Mouse (Mus musculus): ENCODE measurements around the gene Grrp1. TPM values are rescaled to one million over a fixed set of nuclear protein-coding genes. Genes with fewer than 3 reads are reported as not detected.

Gene Grrp1
- polyA plus RNA-seq, 1 experiment, result 1.9 TPM

DNA sequence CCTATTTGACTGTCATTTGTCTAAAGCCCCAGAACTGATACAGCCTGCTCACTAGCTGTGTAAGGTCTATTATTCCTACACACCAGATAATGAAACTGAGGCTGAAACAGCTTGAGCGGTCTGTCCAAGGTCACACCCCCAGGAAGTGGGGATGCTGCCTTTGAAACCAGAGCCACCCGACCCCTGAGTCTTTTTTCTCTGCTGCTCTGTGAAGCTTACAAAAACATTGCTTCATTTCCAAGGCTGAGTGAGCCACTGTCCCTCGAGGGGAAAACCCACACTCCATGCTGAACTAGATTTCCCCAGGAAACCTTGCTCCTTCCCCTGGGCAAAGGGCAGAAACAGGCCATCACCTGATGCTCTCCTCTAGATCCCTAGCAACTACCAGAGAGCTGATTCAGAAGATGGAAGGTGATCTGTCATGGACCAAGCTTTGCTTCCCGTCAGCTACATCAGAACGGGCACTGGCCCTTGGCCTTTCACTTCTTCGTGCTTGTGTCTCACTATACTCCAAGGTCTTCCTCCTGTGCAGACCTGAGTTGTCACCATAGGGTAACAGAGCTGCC, 47.3 kb downstream of the Grrp1 start:
- Histone ChIP-seq H3K4me1 (ENCODE audit: control insufficient read depth, insufficient read depth, low read length) (no peaks in the 10 kb centered on the region), H3K36me3 (ENCODE audit: control insufficient read depth, insufficient read depth, low read length) (no peaks in the 10 kb centered on the region)
- no peak for TF ChIP-seq POLR2A (IDR thresholded peaks at IDR 0.05; ENCODE audit: control insufficient read depth, low read depth, low read length)
- no peak for TF ChIP-seq CTCF (IDR thresholded peaks at IDR 0.05; ENCODE audit: control insufficient read depth, insufficient read depth, insufficient replicate concordance, low read depth, low read length)

GRCm38 (mm10) chr4:134203340-134203896, 50.5 kb downstream of the Grrp1 start:
- TF ChIP-seq CTCF (IDR thresholded peaks at IDR 0.05; ENCODE audit: control insufficient read depth, insufficient read depth, insufficient replicate concordance, low read depth, low read length) (no peak), POLR2A (IDR thresholded peaks at IDR 0.05; ENCODE audit: control insufficient read depth, low read depth, low read length) (no peak)
- no peaks in the 10 kb centered on the region for H3K36me3 ChIP-seq (ENCODE audit: control insufficient read depth, insufficient read depth, low read length)
- no peaks in the 10 kb centered on the region for H3K27me3 ChIP-seq (ENCODE audit: control insufficient read depth, insufficient read depth, low read length)
- H3K4me3 ChIP-seq (ENCODE audit: control insufficient read depth, low read depth, low read length), result no peak overlapping the region
- H3K27ac ChIP-seq (ENCODE audit: control insufficient read depth, insufficient read depth, low read depth, low read length), result no peak overlapping the region
- H3K4me1 ChIP-seq (ENCODE audit: control insufficient read depth, insufficient read depth, low read length), result no peaks in the 10 kb centered on the region

More for the DNA sequence above, 47.3 kb downstream of the Grrp1 start:
- Histone ChIP-seq H3K27ac (ENCODE audit: control insufficient read depth, insufficient read depth, low read depth, low read length) (no peak overlapping the region), H3K27me3 (ENCODE audit: control insufficient read depth, insufficient read depth, low read length) (no peaks in the 10 kb centered on the region), H3K4me3 (ENCODE audit: control insufficient read depth, low read depth, low read length) (no peak overlapping the region)

DNA sequence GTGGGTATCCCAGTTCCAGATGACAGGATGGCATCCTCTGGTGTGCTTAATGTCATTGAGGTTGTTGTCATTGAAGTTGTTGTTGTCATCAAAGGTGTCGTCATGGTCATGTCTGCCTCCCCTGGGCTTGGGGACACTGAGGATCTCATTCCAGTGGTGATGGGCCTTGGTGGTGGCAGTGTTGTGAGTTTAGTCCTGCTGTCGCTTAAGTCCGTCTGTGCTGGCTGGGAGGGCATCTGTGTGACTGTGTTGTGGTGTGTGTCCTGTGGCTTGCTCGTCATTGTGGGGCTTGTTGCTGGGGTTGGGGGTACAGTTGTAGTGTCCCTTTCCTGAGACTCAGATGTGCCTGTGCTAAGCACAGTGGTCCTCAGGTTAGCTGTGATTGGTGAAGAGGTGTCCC, 51.0 kb downstream of the Grrp1 start, which contains the start of gene Gm7534:
TSS of gene Gm7534 (minus strand) at position 101 of the 400 bp plus-strand sequence.
- Histone ChIP-seq H3K27me3 (ENCODE audit: control insufficient read depth, insufficient read depth, low read length) (no peaks in the 10 kb centered on the region), H3K36me3 (ENCODE audit: control insufficient read depth, insufficient read depth, low read length) (no peaks in the 10 kb centered on the region), H3K4me1 (ENCODE audit: control insufficient read depth, insufficient read depth, low read length) (no peaks in the 10 kb centered on the region), H3K4me3 (ENCODE audit: control insufficient read depth, low read depth, low read length) (no peak within 1 kb of the TSS), H3K27ac (ENCODE audit: control insufficient read depth, insufficient read depth, low read depth, low read length) (no peak within 1 kb of the TSS)
- TF ChIP-seq POLR2A (IDR thresholded peaks at IDR 0.05; ENCODE audit: control insufficient read depth, low read depth, low read length) (no peak), CTCF (IDR thresholded peaks at IDR 0.05; ENCODE audit: control insufficient read depth, insufficient read depth, insufficient replicate concordance, low read depth, low read length) (no peak)

Other genes with a start within 250 kb of the Grrp1 start
- gene Lin28a, start 235.3 kb downstream of the Grrp1 start, polyA plus RNA-seq (2012; rRNA removed), result 1.2 TPM in 2 replicates
- 0.11 TPM in 2 replicates for gene Zfp683, start 200.3 kb downstream of the Grrp1 start, polyA plus RNA-seq (2012; rRNA removed)
- gene Crybg2, start 193.3 kb downstream of the Grrp1 start, polyA plus RNA-seq (2012; rRNA removed), result 2.3 and 2.4 TPM in 2 replicates
- 2.0 and 660 TPM in 2 replicates for gene Cd52, start 159.0 kb downstream of the Grrp1 start, polyA plus RNA-seq (2012; rRNA removed)
- gene Ubxn11, start 151.5 kb downstream of the Grrp1 start, polyA plus RNA-seq (2012; rRNA removed), result 457 and 483 TPM in 2 replicates
- gene Sh3bgrl3, start 125.3 kb downstream of the Grrp1 start, polyA plus RNA-seq (2012; rRNA removed), result 85.6 and 157 TPM in 2 replicates
- 110 and 114 TPM in 2 replicates for gene Cep85, start 67.0 kb downstream of the Grrp1 start, polyA plus RNA-seq (2012; rRNA removed)
- gene Gm7534, start 51.1 kb downstream of the Grrp1 start, polyA plus RNA-seq (2012; rRNA removed), result not detected in 2 replicates
- 126 and 129 TPM in 2 replicates for gene Catsper4, start 26.7 kb downstream of the Grrp1 start, polyA plus RNA-seq (2012; rRNA removed)
- gene Cnksr1, start 15.7 kb downstream of the Grrp1 start, polyA plus RNA-seq (2012; rRNA removed), result 0.88 and 1.2 TPM in 2 replicates
- 0.11 and 0.26 TPM in 2 replicates for gene E130218I03Rik, start 10.4 kb downstream of the Grrp1 start, polyA plus RNA-seq (2012; rRNA removed)
- 7.5 and 9.7 TPM in 2 replicates for gene Zfp593, start 8.5 kb downstream of the Grrp1 start, polyA plus RNA-seq (2012; rRNA removed)
- gene Gm30191, start 7.2 kb downstream of the Grrp1 start, polyA plus RNA-seq (2012; rRNA removed), result 0.25 TPM in 1 of 2 replicates, not detected in the other
- 6.2 and 6.4 TPM in 2 replicates for gene Pdik1l, start 33.8 kb upstream of the Grrp1 start, polyA plus RNA-seq (2012; rRNA removed)
- 1.6 and 1.8 TPM in 2 replicates for gene Trim63, start 61.0 kb upstream of the Grrp1 start, polyA plus RNA-seq (2012; rRNA removed)
- 19.1 and 21.3 TPM in 2 replicates for gene Slc30a2, start 89.1 kb upstream of the Grrp1 start, polyA plus RNA-seq (2012; rRNA removed)
- 0.25 and 0.26 TPM in 2 replicates for gene Extl1, start 129.7 kb upstream of the Grrp1 start, polyA plus RNA-seq (2012; rRNA removed)
- 36.0 and 37.2 TPM in 2 replicates for gene Pafah2, start 142.2 kb upstream of the Grrp1 start, polyA plus RNA-seq (2012; rRNA removed)
- gene Stmn1, start 214.2 kb upstream of the Grrp1 start, polyA plus RNA-seq (2012; rRNA removed), result 109 and 126 TPM in 2 replicates
- 65.0 and 67.1 TPM in 2 replicates for gene Paqr7, start 242.6 kb upstream of the Grrp1 start, polyA plus RNA-seq (2012; rRNA removed)